Mouse (Mus musculus) regulatory T cell (primary cell): ENCODE results near the gene Prr7.

ENCODE experiments used
- in situ Hi-C: fragments of 300-600 bp; cut with MboI, MseI; formaldehyde crosslinking; loops from one replicate; pipeline ENCODE4 v1.15.1; 2025; ENCODE audit warnings: high pct_unique_total_duplicates

Prr7 gene

GRCm38 (mm10) chr13:55476256-55476655, 12.2 kb downstream of the Prr7 start:
- in situ Hi-C loops, result loop anchor here (5.0 kb wide), 2 partner anchors 36 to 64 kb away; partner anchors contain the start of gene Pdlim7

GRCm38 (mm10) chr13:55477492-55477891, 13.4 kb downstream of the Prr7 start:
- in situ Hi-C loops, result loop anchor here (5.0 kb wide), 2 partner anchors 35 to 65 kb away; partner anchors contain the start of gene Pdlim7

- in situ Hi-C loops, result loop anchor here (5.0 kb wide), 2 partner anchors 34 to 66 kb away; partner anchors contain the start of gene Pdlim7
Measured at GRCm38 (mm10) chr13:55478036-55478435, 14.0 kb downstream of the Prr7 start.

- in situ Hi-C loops, result loop anchor here (5.0 kb wide), 2 partner anchors 33 to 67 kb away; partner anchors contain the start of gene Pdlim7
Measured at GRCm38 (mm10) chr13:55479008-55479407, 14.9 kb downstream of the Prr7 start.

- in situ Hi-C loops, result loop anchor here (5.0 kb wide), 2 partner anchors 32 to 68 kb away; partner anchors contain the start of gene Pdlim7
Measured at GRCm38 (mm10) chr13:55479929-55480328, 15.9 kb downstream of the Prr7 start.

GRCm38 (mm10) chr13:55482542-55482941, 18.5 kb downstream of the Prr7 start:
- in situ Hi-C loops, result no loop called here

GRCm38 (mm10) chr13:55483071-55483470, 19.0 kb downstream of the Prr7 start:
- in situ Hi-C loops, result no loop called here

GRCm38 (mm10) chr13:55483593-55483992, 19.5 kb downstream of the Prr7 start:
- in situ Hi-C loops, result no loop called here

- in situ Hi-C loops, result no loop called here
Measured at GRCm38 (mm10) chr13:55484520-55485088, 20.5 kb downstream of the Prr7 start.

GRCm38 (mm10) chr13:55486029-55486794, 22.1 kb downstream of the Prr7 start:
- in situ Hi-C loops, result no loop called here

GRCm38 (mm10) chr13:55486916-55487577, 23.0 kb downstream of the Prr7 start:
- in situ Hi-C loops, result no loop called here

- in situ Hi-C loops, result no loop called here
Measured at GRCm38 (mm10) chr13:55487578-55488498, 23.8 kb downstream of the Prr7 start, which contains the start of gene Dbn1. Gene Dbn1, minus strand, starts transcription at chr13:55488111.

- in situ Hi-C loops, result no loop called here
Measured at GRCm38 (mm10) chr13:55494257-55494656, 30.2 kb downstream of the Prr7 start.

GRCm38 (mm10) chr13:55494883-55495621, 31.0 kb downstream of the Prr7 start:
- in situ Hi-C loops, result no loop called here

- in situ Hi-C loops, result no loop called here
Measured at GRCm38 (mm10) chr13:55495702-55496101, 31.6 kb downstream of the Prr7 start.

- in situ Hi-C loops, result no loop called here
Measured at GRCm38 (mm10) chr13:55496661-55497060, 32.6 kb downstream of the Prr7 start.

- in situ Hi-C loops, result no loop called here
Measured at GRCm38 (mm10) chr13:55498906-55499305, 34.8 kb downstream of the Prr7 start.

GRCm38 (mm10) chr13:55500575-55500974, 36.5 kb downstream of the Prr7 start:
- in situ Hi-C loops, result no loop called here

- in situ Hi-C loops, result no loop called here
Measured at GRCm38 (mm10) chr13:55502405-55502804, 38.3 kb downstream of the Prr7 start.

- in situ Hi-C loops, result no loop called here
Measured at GRCm38 (mm10) chr13:55504390-55504789, 40.3 kb downstream of the Prr7 start.
